Mouse (Mus musculus): ENCODE measurements around the gene Qrich1. TPM values are rescaled to one million over a fixed set of nuclear protein-coding genes. Genes with fewer than 3 reads are reported as not detected.

The Qrich1 gene
- total and polyA plus RNA-seq, 3 experiments, result 55.6 to 64.2 (median 57.8) TPM

- intact Hi-C loops (cut with DNase I), result no loop called here
These were observed 53.0 kb downstream of the Qrich1 start, which contains the start of gene Dalrd3 for GRCm38 (mm10) chr9:108569381-108570206. TSS of gene Dalrd3 (plus strand) at chr9:108569886.

GRCm38 (mm10) chr9:108570207-108570896 lies 53.7 kb downstream of the Qrich1 start:
- intact Hi-C loops (cut with DNase I), result no loop called here
- Histone ChIP-seq H3K79me2 (replicated peaks; ENCODE audit: control insufficient read depth, insufficient read depth, low read length) (no peaks in the 10 kb centered on the region; the same call in 1 of the 2 replicates), H3K27ac (peak overlapping the region; percentile 24; the same call in 1 of the 2 replicates), H3K27me3 (ENCODE audit: control insufficient read depth, insufficient read depth, low read length) (no peaks in the 10 kb centered on the region), H3K9ac (ENCODE audit: low read depth, low read length) (peak overlapping the region; percentile 55), H3K4me1 (ENCODE audit: control insufficient read depth, insufficient read depth, low read length) (peaks cover 7% of the 10 kb centered on the region), H3K36me3 (ENCODE audit: control insufficient read depth, insufficient read depth, low read length) (no peaks in the 10 kb centered on the region), H3K4me3 (peak overlapping the region; percentile 67)
- peak; percentile 89 for TF ChIP-seq CTCF (IDR thresholded peaks at IDR 0.05)
- TF ChIP-seq POLR2A (IDR thresholded peaks at IDR 0.05; ENCODE audit: insufficient read depth, low read depth, low read length), result 0 out of 2 replicates have a peak, but pooled peaks have one; percentile 39
- TF ChIP-seq EP300 (IDR thresholded peaks at IDR 0.05; ENCODE audit: insufficient read depth, low read depth, low read length), result 0 out of 2 replicates have a peak, but pooled peaks have one; percentile 61
- WGBS, result 2% methylated on average over 40 of the region's 40 CpGs
- DNase-seq, result peak; percentile 78 to 80

More at GRCm38 (mm10) chr9:108569381-108570206, 53.0 kb downstream of the Qrich1 start, which contains the start of gene Dalrd3:
- Histone ChIP-seq H3K9ac (ENCODE audit: low read depth, low read length) (peak within 1 kb of the TSS; percentile 55), H3K4me1 (ENCODE audit: control insufficient read depth, insufficient read depth, low read length) (peaks cover 7% of the 10 kb centered on the region), H3K27ac (peak within 1 kb of the TSS; percentile 41; the same call in 1 of the 2 replicates), H3K27me3 (ENCODE audit: control insufficient read depth, insufficient read depth, low read length) (no peaks in the 10 kb centered on the region), H3K36me3 (ENCODE audit: control insufficient read depth, insufficient read depth, low read length) (no peaks in the 10 kb centered on the region), H3K4me3 (peak within 1 kb of the TSS; percentile 67), H3K79me2 (replicated peaks; ENCODE audit: control insufficient read depth, insufficient read depth, low read length) (no peaks in the 10 kb centered on the region; the same call in 1 of the 2 replicates)
- DNase-seq, result peak; percentile 84 to 92
- WGBS, result 5% methylated on average over 42 of the region's 42 CpGs
- no peak for TF ChIP-seq CTCF (IDR thresholded peaks at IDR 0.05)
- peak; percentile 56 for TF ChIP-seq POLR2A (IDR thresholded peaks at IDR 0.05; ENCODE audit: insufficient read depth, low read depth, low read length)
- TF ChIP-seq EP300 (IDR thresholded peaks at IDR 0.05; ENCODE audit: insufficient read depth, low read depth, low read length), result 0 out of 2 replicates have a peak, but pooled peaks have one; percentile 34

- Histone ChIP-seq H3K9ac (ENCODE audit: low read depth, low read length) (no peak overlapping the region), H3K4me1 (ENCODE audit: control insufficient read depth, insufficient read depth, low read length) (peaks cover 3% of the 10 kb centered on the region), H3K79me2 (replicated peaks; ENCODE audit: control insufficient read depth, insufficient read depth, low read length) (no peaks in the 10 kb centered on the region; the same call in 1 of the 2 replicates), H3K4me3 (no peak overlapping the region), H3K36me3 (ENCODE audit: control insufficient read depth, insufficient read depth, low read length) (no peaks in the 10 kb centered on the region), H3K27me3 (ENCODE audit: control insufficient read depth, insufficient read depth, low read length) (no peaks in the 10 kb centered on the region), H3K27ac (no peak overlapping the region)
- WGBS, result 95% methylated on average over 16 of the region's 16 CpGs
- DNase-seq, result peak in 1 of 2 experiments; percentile 2
- TF ChIP-seq POLR2A (IDR thresholded peaks at IDR 0.05; ENCODE audit: insufficient read depth, low read depth, low read length) (no peak), EP300 (IDR thresholded peaks at IDR 0.05; ENCODE audit: insufficient read depth, low read depth, low read length) (no peak), CTCF (IDR thresholded peaks at IDR 0.05) (no peak)
- intact Hi-C loops (cut with DNase I), result no loop called here
These were observed 54.9 kb downstream of the Qrich1 start for GRCm38 (mm10) chr9:108571401-108571973.

- Histone ChIP-seq H3K4me1 (ENCODE audit: control insufficient read depth, insufficient read depth, low read length) (peaks cover 3% of the 10 kb centered on the region), H3K79me2 (replicated peaks; ENCODE audit: control insufficient read depth, insufficient read depth, low read length) (no peaks in the 10 kb centered on the region; the same call in 1 of the 2 replicates), H3K27ac (no peak overlapping the region), H3K27me3 (ENCODE audit: control insufficient read depth, insufficient read depth, low read length) (no peaks in the 10 kb centered on the region), H3K36me3 (ENCODE audit: control insufficient read depth, insufficient read depth, low read length) (no peaks in the 10 kb centered on the region), H3K4me3 (no peak overlapping the region), H3K9ac (ENCODE audit: low read depth, low read length) (no peak overlapping the region)
- 84% methylated on average over 10 of the region's 10 CpGs for WGBS
- peak in 1 of 2 experiments; percentile 3 for DNase-seq
- TF ChIP-seq POLR2A (IDR thresholded peaks at IDR 0.05; ENCODE audit: insufficient read depth, low read depth, low read length), result no peak
- TF ChIP-seq EP300 (IDR thresholded peaks at IDR 0.05; ENCODE audit: insufficient read depth, low read depth, low read length), result no peak
- TF ChIP-seq CTCF (IDR thresholded peaks at IDR 0.05), result no peak
- intact Hi-C loops (cut with DNase I), result no loop called here
These were observed 55.7 kb downstream of the Qrich1 start for GRCm38 (mm10) chr9:108572321-108572720.

- intact Hi-C loops (cut with DNase I), result no loop called here
- Histone ChIP-seq H3K79me2 (replicated peaks; ENCODE audit: control insufficient read depth, insufficient read depth, low read length) (no peaks in the 10 kb centered on the region; the same call in 1 of the 2 replicates), H3K27me3 (ENCODE audit: control insufficient read depth, insufficient read depth, low read length) (no peaks in the 10 kb centered on the region), H3K27ac (no peak overlapping the region), H3K4me1 (ENCODE audit: control insufficient read depth, insufficient read depth, low read length) (peaks cover 5% of the 10 kb centered on the region), H3K9ac (ENCODE audit: low read depth, low read length) (no peak overlapping the region), H3K36me3 (ENCODE audit: control insufficient read depth, insufficient read depth, low read length) (no peaks in the 10 kb centered on the region), H3K4me3 (no peak overlapping the region)
- 62% methylated on average over 26 of the region's 26 CpGs for WGBS
- DNase-seq, result no peak
- TF ChIP-seq POLR2A (IDR thresholded peaks at IDR 0.05; ENCODE audit: insufficient read depth, low read depth, low read length) (no peak), EP300 (IDR thresholded peaks at IDR 0.05; ENCODE audit: insufficient read depth, low read depth, low read length) (no peak), CTCF (IDR thresholded peaks at IDR 0.05) (peak; percentile 55)
These were observed 57.4 kb downstream of the Qrich1 start for GRCm38 (mm10) chr9:108573774-108574690.
